Mouse (Mus musculus): ENCODE measurements around the gene Hyal1. TPM values are rescaled to one million over a fixed set of nuclear protein-coding genes. Genes with fewer than 3 reads are reported as not detected.

The Hyal1 gene
- total RNA-seq, 2 experiments from 2014 or later: 5.1 to 5.4 TPM

Other genes starting within 250 kb of the Hyal1 start
- 10 to 100 TPM; 19.5 to 23.7 TPM for gene Hemk1, start 238.6 kb upstream of the Hyal1 start, total RNA-seq (2021)
- gene 6430571L13Rik, start 236.3 kb upstream of the Hyal1 start, total RNA-seq (2021): 1 to 10 TPM; 4.2 to 4.3 TPM
- 10 to 100 TPM; 10.1 to 10.9 TPM for gene Cacna2d2, start 177.3 kb upstream of the Hyal1 start, total RNA-seq (2021)
- 10 to 100 TPM; 40.8 to 44.6 TPM for gene Tmem115, start 43.0 kb upstream of the Hyal1 start, total RNA-seq (2021)
- 10 to 100 TPM; 19.2 to 21.7 TPM for gene Cyb561d2, start 34.7 kb upstream of the Hyal1 start, total RNA-seq (2021)
- gene Nprl2, start 34.7 kb upstream of the Hyal1 start, total RNA-seq (2021): 10 to 100 TPM; 18.8 to 19.6 TPM
- 1 to 10 TPM in 1 of 2 experiments, under 1 TPM in 1; 0.71 to 1.6 TPM for gene Zmynd10, start 29.6 kb upstream of the Hyal1 start, total RNA-seq (2021)
- 10 to 100 TPM; 34.9 to 37.6 TPM for gene Rassf1, start 25.4 kb upstream of the Hyal1 start, total RNA-seq (2021)
- 10 to 100 TPM; 31.8 to 33.8 TPM for gene Tusc2, start 13.7 kb upstream of the Hyal1 start, total RNA-seq (2021)
- gene Hyal2, start 9.0 kb upstream of the Hyal1 start, total RNA-seq (2021): 10 to 100 TPM; 39.4 to 47.2 TPM
- 10 to 100 TPM; 17.4 to 18.0 TPM for gene Naa80, start 2.0 kb downstream of the Hyal1 start, total RNA-seq (2021)
- 1 to 10 TPM; 2.7 to 2.9 TPM for gene Hyal3, start 3.9 kb downstream of the Hyal1 start, total RNA-seq (2021)
- 10 to 100 TPM; 40.9 to 41.4 TPM for gene Ifrd2, start 10.7 kb downstream of the Hyal1 start, total RNA-seq (2021)
- gene Sema3b, start 32.3 kb downstream of the Hyal1 start, total RNA-seq (2021): 10 to 100 TPM; 16.9 to 19.4 TPM
- gene Gnai2, start 58.4 kb downstream of the Hyal1 start, total RNA-seq (2021): 100 to 1,000 TPM; 345 to 390 TPM
- gene Slc38a3, start 92.6 kb downstream of the Hyal1 start, total RNA-seq (2021): 10 to 100 TPM; 10.1 to 37.4 TPM
- 1 to 10 TPM in 1 of 2 experiments, under 1 TPM in 1; 0.73 to 1.6 TPM for gene Gnat1, start 102.8 kb downstream of the Hyal1 start, total RNA-seq (2021)
- gene Sema3f, start 133.5 kb downstream of the Hyal1 start, total RNA-seq (2021): 10 to 100 TPM; 28.9 to 32.8 TPM
- 100 to 1,000 TPM; 152 to 155 TPM for gene Rbm5, start 194.1 kb downstream of the Hyal1 start, total RNA-seq (2021)